Mouse (Mus musculus): ENCODE results near the gene Bckdhb.

DNA sequence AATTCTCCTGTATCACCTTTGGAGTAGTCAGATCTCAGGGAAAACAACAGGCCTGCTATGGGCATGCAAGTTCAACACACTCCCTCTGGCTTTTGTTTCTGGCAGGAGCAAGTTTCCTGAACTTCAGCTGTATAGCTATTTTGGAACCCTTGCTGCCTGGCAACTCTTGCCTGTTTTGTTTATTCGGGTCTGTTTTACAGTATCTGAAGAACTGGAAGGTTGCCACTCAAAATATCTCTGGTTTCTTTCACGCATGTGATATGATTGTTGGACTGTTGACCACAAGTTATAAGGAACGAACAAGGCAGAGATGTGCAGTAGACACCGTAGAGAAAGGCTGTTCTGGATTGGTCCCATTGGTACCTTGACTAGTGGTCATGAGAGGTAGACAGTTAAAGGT, 39.4 kb downstream of the Bckdhb start:
- TF ChIP-seq POLR2A (IDR thresholded peaks at IDR 0.05; ENCODE audit: insufficient read depth, low read depth, low read length) (no peak), CTCF (IDR thresholded peaks at IDR 0.05; ENCODE audit: insufficient read depth, low read depth, low read length) (no peak)

Data from olfactory bulb, adult 2 months (tissue).